Comparison of ENCODE assay signal across 8 mouse cellular contexts in the genomic region with DNA sequence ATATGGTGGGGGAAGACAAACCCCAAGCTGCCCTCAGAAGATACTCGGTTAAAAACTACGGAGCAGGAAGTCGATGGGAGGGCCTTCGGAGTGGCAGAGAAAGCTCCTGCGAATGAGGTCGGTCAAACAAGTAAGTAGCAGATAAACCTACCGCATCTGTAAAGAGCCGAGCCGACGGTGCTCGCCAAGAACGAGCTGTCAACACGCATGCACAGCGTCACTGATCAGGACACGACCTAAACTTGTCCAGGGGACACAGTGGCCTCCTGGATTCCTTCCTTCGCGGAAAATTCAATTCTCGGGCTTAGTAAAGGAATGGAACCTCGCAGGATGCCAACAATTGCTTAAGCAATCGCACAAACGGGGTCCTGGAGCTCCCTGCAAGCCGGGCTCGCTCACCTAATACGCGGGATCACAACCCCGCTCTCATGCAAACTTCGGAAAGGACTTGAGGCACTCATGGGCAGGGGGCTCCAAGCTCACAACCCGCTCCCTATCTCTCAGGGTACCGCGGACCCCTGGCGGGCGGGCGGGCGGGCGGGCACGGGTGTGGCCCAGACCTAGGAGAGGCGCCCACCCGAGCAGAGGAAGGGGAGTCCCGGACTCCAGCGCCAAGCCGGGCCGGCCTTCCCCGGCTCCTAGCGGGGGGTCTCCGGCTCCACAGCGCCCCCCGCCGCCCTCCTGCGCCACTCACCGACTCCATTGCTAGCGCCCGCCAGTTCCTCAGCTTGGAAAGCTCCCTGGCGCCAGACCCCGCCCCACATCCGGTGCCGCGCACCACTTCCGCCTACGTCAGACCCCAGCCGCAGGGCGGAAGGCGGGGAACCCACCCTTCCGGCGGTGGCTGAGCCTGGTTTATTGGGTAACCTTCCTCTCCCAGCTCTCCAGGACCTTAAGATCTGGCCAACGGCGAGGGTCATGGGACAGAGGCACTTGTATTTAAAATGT. TPM values are rescaled to one million over a fixed set of nuclear protein-coding genes. Genes with fewer than 3 reads are reported as not detected.
DNase-seq lines count a peak whose midpoint lies in the region; ATAC-seq and TF ChIP-seq lines count a peak whose summit lies in the region.

A gene (minus strand): TSS at position 786 of the 948 bp plus-strand sequence.

- no peaks in the 10 kb centered on the region for H3K27me3 ChIP-seq in E14TG2a.4 (ENCODE audit: insufficient read depth, low read length)
- H3K27me3 ChIP-seq in forebrain, embryonic 12.5 days = no peaks in the 10 kb centered on the region
- no peaks in the 10 kb centered on the region for H3K27me3 ChIP-seq in heart, postnatal 0 days (ENCODE audit: control insufficient read depth, insufficient read depth, low read length)
- no peaks in the 10 kb centered on the region for H3K27me3 ChIP-seq in liver, embryonic 16.5 days (ENCODE audit: control insufficient read depth, insufficient read depth, low read depth, low read length)
- H3K27me3 ChIP-seq in neural tube, embryonic 13.5 days = no peaks in the 10 kb centered on the region
- no peaks in the 10 kb centered on the region for H3K27me3 ChIP-seq in testis, adult 2 months (ENCODE audit: control insufficient read depth, insufficient read depth, low read length)

- ATAC-seq in forebrain, embryonic 12.5 days (ENCODE audit: low FRiP score) = peak; percentile 97
- ATAC-seq in heart, postnatal 0 days (ENCODE audit: insufficient read depth, low read depth) = peak; percentile 96
- ATAC-seq in liver, embryonic 16.5 days (ENCODE audit: low read depth) = peak; percentile 88
- peak; percentile 98 for ATAC-seq in neural tube, embryonic 13.5 days (ENCODE audit: low read depth)

- peaks cover 82% of the 10 kb centered on the region for H3K4me1 ChIP-seq in E14TG2a.4 (replicated peaks; ENCODE audit: low read depth, low read length)
- peaks cover 13% of the 10 kb centered on the region for H3K4me1 ChIP-seq in forebrain, embryonic 12.5 days
- peaks cover 12% of the 10 kb centered on the region; the same call in 1 of the 2 replicates for H3K4me1 ChIP-seq in heart, postnatal 0 days (ENCODE audit: control insufficient read depth, insufficient read depth)
- H3K4me1 ChIP-seq in liver, embryonic 16.5 days (ENCODE audit: control insufficient read depth, low read depth, low read length) = peaks cover 57% of the 10 kb centered on the region
- H3K4me1 ChIP-seq in neural tube, embryonic 13.5 days (replicated peaks) = peaks cover 21% of the 10 kb centered on the region
- peaks cover 2% of the 10 kb centered on the region; the same call in 1 of the 2 replicates for H3K4me1 ChIP-seq in testis, adult 2 months (ENCODE audit: control insufficient read depth, insufficient read depth, low read length)

- no peaks in the 10 kb centered on the region for H3K9me3 ChIP-seq in E14TG2a.4 (ENCODE audit: low read length)
- H3K9me3 ChIP-seq in forebrain, embryonic 12.5 days = no peaks in the 10 kb centered on the region
- H3K9me3 ChIP-seq in heart, postnatal 0 days (replicated peaks; ENCODE audit: control insufficient read depth, low read length) = no peaks in the 10 kb centered on the region
- H3K9me3 ChIP-seq in liver, embryonic 16.5 days (replicated peaks; ENCODE audit: control insufficient read depth, low read length) = no peaks in the 10 kb centered on the region
- H3K9me3 ChIP-seq in neural tube, embryonic 13.5 days = no peaks in the 10 kb centered on the region

- peak within 1 kb of the TSS; percentile 91 for H3K4me3 ChIP-seq in E14TG2a.4 (replicated peaks; ENCODE audit: low read length)
- peak within 1 kb of the TSS; percentile 85 for H3K4me3 ChIP-seq in forebrain, embryonic 12.5 days (replicated peaks)
- H3K4me3 ChIP-seq in heart, postnatal 0 days (ENCODE audit: low read depth, low read length) = peak within 1 kb of the TSS; percentile 92
- peak within 1 kb of the TSS; percentile 89 for H3K4me3 ChIP-seq in liver, embryonic 16.5 days (ENCODE audit: low read depth, low read length)
- peak within 1 kb of the TSS; percentile 71 for H3K4me3 ChIP-seq in neural tube, embryonic 13.5 days
- H3K4me3 ChIP-seq in testis, adult 2 months (ENCODE audit: control insufficient read depth, low read depth, low read length) = peak within 1 kb of the TSS; percentile 94

- peak; percentile 92 for DNase-seq in c-Kit-positive CD71-positive TER-119-positive erythroid progenitor cells, embryonic 14.5 days (ENCODE audit: low spot score)
- peak; percentile 98 for DNase-seq in heart, postnatal 0 days (ENCODE audit: low spot score)
- DNase-seq in kidney, postnatal 4 days = peak; percentile 98

- WGBS in forebrain, embryonic 12.5 days = under 1% methylated on average over 59 of the region's 66 CpGs
- WGBS in heart, postnatal 0 days = under 1% methylated on average over 59 of the region's 66 CpGs
- under 1% methylated on average over 63 of the region's 66 CpGs for WGBS in liver, embryonic 16.5 days (ENCODE audit: insufficient replicate concordance)
- under 1% methylated on average over 61 of the region's 66 CpGs for WGBS in neural tube, embryonic 13.5 days

- peak within 1 kb of the TSS; percentile 69 for H3K4me2 ChIP-seq in forebrain, embryonic 12.5 days
- peak within 1 kb of the TSS; percentile 64 for H3K4me2 ChIP-seq in heart, postnatal 0 days (ENCODE audit: low read depth, low read length)
- H3K4me2 ChIP-seq in liver, embryonic 16.5 days (ENCODE audit: low read depth, low read length) = peak within 1 kb of the TSS; percentile 78
- peak within 1 kb of the TSS; percentile 73 for H3K4me2 ChIP-seq in neural tube, embryonic 13.5 days

- peak within 1 kb of the TSS; percentile 87 for H3K9ac ChIP-seq in forebrain, embryonic 12.5 days
- peak within 1 kb of the TSS; percentile 97 for H3K9ac ChIP-seq in heart, postnatal 0 days (replicated peaks; ENCODE audit: low read depth, low read length)
- H3K9ac ChIP-seq in liver, embryonic 16.5 days (ENCODE audit: low read depth, low read length) = peak within 1 kb of the TSS; percentile 96
- H3K9ac ChIP-seq in neural tube, embryonic 13.5 days = peak within 1 kb of the TSS; percentile 91

- no peak for TF ChIP-seq CTCF in E14TG2a.4 (conservative IDR thresholded peaks at IDR 0.05; ENCODE audit: low read length)
- peak; percentile 42; the same call in 1 of the 2 replicates for TF ChIP-seq CTCF in heart, postnatal 0 days (IDR thresholded peaks at IDR 0.05; ENCODE audit: low read depth)
- TF ChIP-seq CTCF in testis, adult 2 months (IDR thresholded peaks at IDR 0.05; ENCODE audit: control insufficient read depth, insufficient read depth, insufficient replicate concordance, low read depth, low read length) = 0 out of 2 replicates have a peak, but pooled peaks have one; percentile 14

- TF ChIP-seq EP300 in heart, postnatal 0 days (IDR thresholded peaks at IDR 0.05; ENCODE audit: low read depth) = peak; percentile 83

- TF ChIP-seq POLR2A in testis, adult 2 months (IDR thresholded peaks at IDR 0.05; ENCODE audit: control insufficient read depth, low read depth, low read length) = peak; percentile 72

- peak within 1 kb of the TSS; percentile 90 for H3K27ac ChIP-seq in forebrain, embryonic 12.5 days
- H3K27ac ChIP-seq in heart, postnatal 0 days (ENCODE audit: low read depth) = peak within 1 kb of the TSS; percentile 99
- peak within 1 kb of the TSS; percentile 99 for H3K27ac ChIP-seq in liver, embryonic 16.5 days (ENCODE audit: low read length)
- H3K27ac ChIP-seq in neural tube, embryonic 13.5 days (replicated peaks) = peak within 1 kb of the TSS; percentile 91
- peak within 1 kb of the TSS; percentile 58 for H3K27ac ChIP-seq in testis, adult 2 months (ENCODE audit: control insufficient read depth, insufficient read depth, low read depth, low read length)

- H3K36me3 ChIP-seq in E14TG2a.4 (ENCODE audit: insufficient read depth, low read length) = peaks cover 57% of the 10 kb centered on the region
- peaks cover 30% of the 10 kb centered on the region for H3K36me3 ChIP-seq in forebrain, embryonic 12.5 days (replicated peaks)
- H3K36me3 ChIP-seq in heart, postnatal 0 days (replicated peaks; ENCODE audit: control insufficient read depth, insufficient read depth, low read length) = peaks cover 34% of the 10 kb centered on the region
- H3K36me3 ChIP-seq in liver, embryonic 16.5 days (ENCODE audit: control insufficient read depth, insufficient read depth) = peaks cover 27% of the 10 kb centered on the region
- H3K36me3 ChIP-seq in neural tube, embryonic 13.5 days = peaks cover 34% of the 10 kb centered on the region
- no peaks in the 10 kb centered on the region for H3K36me3 ChIP-seq in testis, adult 2 months (ENCODE audit: control insufficient read depth, insufficient read depth, low read length)

RNA-seq across cellular contexts. Expression of the gene that starts here (rescaled TPM):
- polyA plus RNA-seq in forebrain, embryonic 12.5 days (2016; fragmentation: Nextera tagmentation; extraction: Ambion mirVana) = 85.2 and 89.4 TPM in 2 replicates
- 115 and 134 TPM in 2 replicates for total RNA-seq in heart, postnatal 0 days (2014; rRNA removed; ENCODE audit: low replicate concordance)
- 113 and 114 TPM in 2 replicates for polyA plus RNA-seq in heart, postnatal 0 days (2015; fragmentation: Nextera tagmentation; extraction: Ambion mirVana)
- 86.8 and 90.6 TPM in 2 replicates for polyA plus RNA-seq in liver, embryonic 16.5 days (2015; fragmentation: Nextera tagmentation; extraction: Ambion mirVana)
- 71.8 and 79.4 TPM in 2 replicates for polyA plus RNA-seq in neural tube, embryonic 13.5 days (2015; fragmentation: Nextera tagmentation; extraction: Ambion mirVana)
- 18.4 and 19.5 TPM in 2 replicates for polyA plus RNA-seq in testis, adult 2 months (2012; rRNA removed)

Comparison
In these comparisons a context has a peak if more than half of its experiments do, and no peak if none do; other contexts are left out.
1. Peak in every context shown above with its lines: DNase-seq, ATAC-seq, H3K4me3 ChIP-seq and H3K27ac ChIP-seq.